Mouse (Mus musculus) ES-E14 (cell line): ENCODE measurements at regions not wholly inside any gene's neighbourhood (a gene's known extent, or its start where the extent isn't known, plus 50 kb on each side); places are given as distances from the start of the nearest gene placed in this dataset.

Experiments used
- CHD2 ChIP-seq: IDR thresholded peaks from 2 replicates; pipeline ENCODE4 v1.6.1; 2014; ENCODE audit warnings: mild to moderate bottlenecking, low read depth, low read length, inconsistent platforms
- MAFK ChIP-seq: IDR thresholded peaks from 2 replicates; pipeline ENCODE4 v1.6.1; 2014; ENCODE audit warnings: mild to moderate bottlenecking, low read depth, low read length, inconsistent platforms; ENCODE audit not compliant: insufficient read depth
- ZNF384 ChIP-seq: IDR thresholded peaks from 2 replicates; pipeline ENCODE4 v1.6.1; 2012; ENCODE audit warnings: low read depth, low read length, inconsistent platforms

- TF ChIP-seq CHD2, result no peak
- no peak for TF ChIP-seq MAFK
- no peak for TF ChIP-seq ZNF384
Measured at GRCm38 (mm10) chr4:28378661-28379060, 434.3 kb upstream of the Epha7 start.
